Mouse (Mus musculus): ENCODE measurements around the gene Lrrc1. TPM values are rescaled to one million over a fixed set of nuclear protein-coding genes. Genes with fewer than 3 reads are reported as not detected.

The Lrrc1 gene
- polyA plus RNA-seq, 1 experiment from 2014 or later: 23.2 TPM

DNA sequence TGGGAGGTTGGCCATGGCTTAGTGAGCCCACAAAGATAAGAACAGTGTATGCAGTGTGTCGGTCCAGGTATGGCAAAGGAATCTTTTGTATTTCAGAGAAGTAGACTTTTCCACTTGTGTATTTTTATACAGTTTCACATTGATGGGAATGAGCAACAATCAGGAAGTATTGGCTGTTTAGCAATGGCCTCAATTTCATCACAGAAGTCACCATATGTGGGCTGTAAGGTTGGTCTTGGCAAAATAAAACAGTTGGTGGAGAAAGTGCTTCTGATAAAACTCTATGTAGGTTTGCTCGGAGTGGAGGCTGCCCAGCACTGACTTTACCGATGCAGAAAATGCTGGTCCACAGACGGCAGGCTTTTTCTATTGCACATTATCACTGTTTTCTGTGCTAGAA lies 140.2 kb downstream of the Lrrc1 start:
- WGBS: 81% methylated on average over 4 of the region's 4 CpGs
- no peak for ATAC-seq (ENCODE audit: low FRiP score, low TSS enrichment)
- no peak overlapping the region for H3K4me2 ChIP-seq (replicated peaks; ENCODE audit: low read depth, low read length)
- no peaks in the 10 kb centered on the region; the same call in 1 of the 2 replicates for H3K27me3 ChIP-seq (ENCODE audit: insufficient read depth, low read length)
- no peaks in the 10 kb centered on the region for H3K9me3 ChIP-seq (ENCODE audit: low read length)
- no peak overlapping the region for H3K27ac ChIP-seq (ENCODE audit: low read length)
- no peaks in the 10 kb centered on the region for H3K36me3 ChIP-seq (ENCODE audit: insufficient read depth, low read length)
- H3K9ac ChIP-seq (replicated peaks; ENCODE audit: low read length): no peak overlapping the region
- H3K4me3 ChIP-seq (ENCODE audit: low read length): no peak overlapping the region
- H3K4me1 ChIP-seq (ENCODE audit: insufficient read depth, low read length): no peaks in the 10 kb centered on the region

DNA sequence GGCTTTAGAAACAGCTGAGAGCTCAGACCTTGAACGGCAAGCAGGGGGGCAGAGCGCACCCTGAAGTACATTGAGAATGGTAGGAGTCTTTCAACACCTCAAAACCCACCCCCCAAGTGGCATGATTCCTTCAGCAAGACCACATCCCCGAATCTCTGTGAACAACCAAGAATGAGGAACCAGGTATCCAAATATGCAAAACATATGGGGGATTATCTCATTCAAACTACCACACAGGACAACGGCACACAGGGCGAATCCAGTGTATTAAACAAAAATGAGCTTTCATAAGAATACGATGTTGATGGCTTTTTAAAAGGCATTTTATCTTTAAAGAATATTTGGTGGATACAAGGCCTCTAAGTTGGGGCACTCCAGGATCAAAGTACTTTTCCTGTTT lies 140.7 kb downstream of the Lrrc1 start:
- Histone ChIP-seq H3K9ac (replicated peaks; ENCODE audit: low read length) (no peak overlapping the region), H3K36me3 (ENCODE audit: insufficient read depth, low read length) (no peaks in the 10 kb centered on the region), H3K27me3 (ENCODE audit: insufficient read depth, low read length) (no peaks in the 10 kb centered on the region; the same call in 1 of the 2 replicates), H3K27ac (ENCODE audit: low read length) (no peak overlapping the region), H3K4me2 (replicated peaks; ENCODE audit: low read depth, low read length) (no peak overlapping the region), H3K4me1 (ENCODE audit: insufficient read depth, low read length) (no peaks in the 10 kb centered on the region), H3K9me3 (ENCODE audit: low read length) (no peaks in the 10 kb centered on the region), H3K4me3 (ENCODE audit: low read length) (no peak overlapping the region)
- WGBS: 90% methylated on average over 6 of the region's 6 CpGs
- ATAC-seq (ENCODE audit: low FRiP score, low TSS enrichment): no peak

DNA sequence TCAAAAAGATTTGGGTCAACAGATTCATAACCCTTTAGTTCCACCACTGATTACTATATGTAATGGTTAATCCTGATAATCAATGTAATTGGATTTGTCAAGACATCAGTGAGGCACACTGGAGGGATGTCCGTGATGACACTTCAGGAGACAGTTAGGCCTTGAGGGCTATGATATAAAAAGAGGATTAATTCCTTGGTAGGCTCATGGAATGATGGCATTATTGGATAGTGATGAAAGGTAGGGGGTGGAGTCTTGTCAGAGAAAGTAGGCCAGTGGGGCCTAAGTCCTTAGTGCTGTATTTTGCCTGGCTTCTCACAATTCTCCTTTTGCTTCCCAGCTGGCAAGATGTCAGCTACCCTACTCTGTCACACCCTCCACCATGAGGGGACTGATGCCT lies 141.7 kb downstream of the Lrrc1 start:
- ATAC-seq (ENCODE audit: low FRiP score, low TSS enrichment): no peak
- H3K27me3 ChIP-seq (ENCODE audit: insufficient read depth, low read length): no peaks in the 10 kb centered on the region; the same call in 1 of the 2 replicates
- H3K4me2 ChIP-seq (replicated peaks; ENCODE audit: low read depth, low read length): no peak overlapping the region
- no peak overlapping the region for H3K27ac ChIP-seq (ENCODE audit: low read length)
- no peaks in the 10 kb centered on the region for H3K9me3 ChIP-seq (ENCODE audit: low read length)
- H3K4me1 ChIP-seq (ENCODE audit: insufficient read depth, low read length): no peaks in the 10 kb centered on the region
- 97% methylated on average over 1 of the region's 1 CpGs for WGBS
- no peaks in the 10 kb centered on the region for H3K36me3 ChIP-seq (ENCODE audit: insufficient read depth, low read length)
- H3K4me3 ChIP-seq (ENCODE audit: low read length): no peak overlapping the region
- no peak overlapping the region for H3K9ac ChIP-seq (replicated peaks; ENCODE audit: low read length)

DNA sequence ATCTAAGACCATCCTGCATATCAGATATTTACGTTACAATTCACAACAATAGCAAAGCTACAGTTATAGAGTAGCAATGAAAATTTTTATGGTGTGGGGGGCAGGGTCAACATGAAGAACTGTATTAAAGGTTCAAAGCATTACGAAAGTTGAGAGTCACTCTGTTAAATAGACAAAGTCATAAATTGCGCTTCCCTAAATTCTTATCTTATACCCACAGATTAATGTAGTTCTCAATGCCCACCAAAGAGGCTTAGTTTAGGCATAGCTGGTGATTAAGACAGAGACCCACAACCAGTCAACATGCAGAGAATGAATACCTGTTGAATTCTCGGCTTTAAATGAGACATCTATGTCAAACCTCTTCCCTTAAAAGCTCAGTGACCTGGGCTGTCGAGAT lies 144.9 kb downstream of the Lrrc1 start:
- Histone ChIP-seq H3K9me3 (ENCODE audit: low read length) (no peaks in the 10 kb centered on the region), H3K4me1 (ENCODE audit: insufficient read depth, low read length) (no peaks in the 10 kb centered on the region), H3K4me2 (replicated peaks; ENCODE audit: low read depth, low read length) (no peak overlapping the region), H3K9ac (replicated peaks; ENCODE audit: low read length) (no peak overlapping the region), H3K36me3 (ENCODE audit: insufficient read depth, low read length) (no peaks in the 10 kb centered on the region), H3K4me3 (ENCODE audit: low read length) (no peak overlapping the region), H3K27me3 (ENCODE audit: insufficient read depth, low read length) (no peaks in the 10 kb centered on the region), H3K27ac (ENCODE audit: low read length) (no peak overlapping the region)
- no peak for ATAC-seq (ENCODE audit: low FRiP score, low TSS enrichment)
- 92% methylated on average over 5 of the region's 5 CpGs for WGBS

DNA sequence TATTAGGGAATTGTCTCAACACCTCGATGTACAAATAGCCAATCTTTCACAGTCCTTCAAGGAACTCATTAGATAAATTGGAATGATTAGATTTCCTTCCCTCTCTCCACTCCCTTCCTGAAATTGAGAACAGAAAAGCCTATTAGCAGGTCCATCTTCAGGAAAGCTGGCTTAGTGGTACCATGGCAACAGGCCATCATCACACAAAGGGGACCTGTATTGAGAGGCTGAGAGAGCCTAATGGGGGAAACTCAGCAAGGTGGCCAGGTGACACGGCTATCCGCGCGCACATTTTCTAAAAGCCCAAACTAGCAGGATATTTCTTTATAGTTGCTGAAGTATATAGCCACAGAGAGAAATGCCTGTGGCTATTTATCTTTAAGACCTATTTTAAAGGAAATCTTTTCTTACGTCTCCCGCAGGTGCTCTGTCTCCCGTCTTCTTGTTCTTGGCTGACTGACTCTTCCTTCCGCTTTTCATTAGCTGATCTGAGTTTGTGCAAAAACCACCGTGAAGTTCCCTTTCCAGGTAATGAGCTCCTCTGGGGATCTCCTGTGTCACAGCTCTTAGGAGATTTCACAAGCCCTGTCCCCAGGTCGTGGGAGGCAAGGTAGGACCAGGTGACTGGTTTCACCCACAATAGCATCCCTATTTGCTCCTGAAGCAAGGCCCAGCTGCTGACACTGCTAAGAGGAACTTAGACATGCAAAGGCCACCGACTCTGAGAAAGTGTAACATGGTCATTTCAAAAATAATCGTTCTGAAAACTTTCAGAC lies 145.6 kb downstream of the Lrrc1 start:
- Histone ChIP-seq H3K36me3 (ENCODE audit: insufficient read depth, low read length) (no peaks in the 10 kb centered on the region), H3K4me3 (ENCODE audit: low read length) (no peak overlapping the region), H3K27me3 (ENCODE audit: insufficient read depth, low read length) (no peaks in the 10 kb centered on the region), H3K9ac (replicated peaks; ENCODE audit: low read length) (no peak overlapping the region), H3K9me3 (ENCODE audit: low read length) (no peaks in the 10 kb centered on the region), H3K4me1 (ENCODE audit: insufficient read depth, low read length) (no peaks in the 10 kb centered on the region), H3K4me2 (replicated peaks; ENCODE audit: low read depth, low read length) (no peak overlapping the region), H3K27ac (ENCODE audit: low read length) (no peak overlapping the region)
- 66% methylated on average over 13 of the region's 13 CpGs for WGBS
- ATAC-seq (ENCODE audit: low FRiP score, low TSS enrichment): no peak

DNA sequence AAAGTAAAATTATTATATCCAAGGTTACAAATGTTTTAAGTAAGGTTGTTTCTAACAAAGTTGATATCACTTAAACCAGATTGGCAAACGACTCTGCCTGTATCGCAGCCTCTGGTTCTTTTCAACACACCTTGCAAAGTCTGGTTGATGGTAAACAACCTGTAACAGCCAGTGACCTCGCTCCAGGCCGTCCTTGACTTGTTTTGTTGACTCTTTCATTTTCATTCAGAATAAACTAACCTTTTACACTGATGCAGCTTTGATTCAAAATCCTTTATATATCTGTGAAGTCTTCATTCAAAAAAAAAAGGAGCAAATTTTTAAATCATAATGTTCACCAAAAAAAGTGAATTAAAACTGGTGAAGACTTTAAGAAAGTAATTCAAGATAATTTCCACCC lies 147.6 kb downstream of the Lrrc1 start:
- Histone ChIP-seq H3K27ac (ENCODE audit: low read length) (no peak overlapping the region), H3K4me1 (ENCODE audit: insufficient read depth, low read length) (no peaks in the 10 kb centered on the region), H3K9ac (replicated peaks; ENCODE audit: low read length) (no peak overlapping the region), H3K4me3 (ENCODE audit: low read length) (no peak overlapping the region), H3K36me3 (ENCODE audit: insufficient read depth, low read length) (no peaks in the 10 kb centered on the region), H3K9me3 (ENCODE audit: low read length) (no peaks in the 10 kb centered on the region), H3K4me2 (replicated peaks; ENCODE audit: low read depth, low read length) (no peak overlapping the region), H3K27me3 (ENCODE audit: insufficient read depth, low read length) (no peaks in the 10 kb centered on the region)
- ATAC-seq (ENCODE audit: low FRiP score, low TSS enrichment): no peak
- 72% methylated on average over 4 of the region's 4 CpGs for WGBS

DNA sequence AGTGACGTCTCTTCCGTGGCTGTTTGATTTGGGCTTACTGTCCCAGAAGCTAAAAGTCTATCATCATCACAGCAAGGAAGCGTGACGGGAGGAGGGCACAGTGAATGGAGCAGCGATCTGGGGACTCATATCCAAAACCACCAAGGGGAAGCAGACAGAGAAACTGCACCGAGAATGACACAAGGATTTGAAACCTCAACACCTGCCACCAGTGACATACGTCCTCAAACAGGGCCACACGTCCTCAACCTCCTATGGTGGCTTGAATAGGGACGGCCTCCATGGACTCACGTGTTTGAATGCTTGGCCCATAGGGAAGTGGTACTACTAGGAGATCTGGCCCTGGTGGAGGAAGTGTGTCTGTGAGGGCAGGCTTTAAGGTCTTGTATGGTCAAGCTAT lies 153.4 kb downstream of the Lrrc1 start:
- H3K4me1 ChIP-seq (ENCODE audit: insufficient read depth, low read length): no peaks in the 10 kb centered on the region

DNA sequence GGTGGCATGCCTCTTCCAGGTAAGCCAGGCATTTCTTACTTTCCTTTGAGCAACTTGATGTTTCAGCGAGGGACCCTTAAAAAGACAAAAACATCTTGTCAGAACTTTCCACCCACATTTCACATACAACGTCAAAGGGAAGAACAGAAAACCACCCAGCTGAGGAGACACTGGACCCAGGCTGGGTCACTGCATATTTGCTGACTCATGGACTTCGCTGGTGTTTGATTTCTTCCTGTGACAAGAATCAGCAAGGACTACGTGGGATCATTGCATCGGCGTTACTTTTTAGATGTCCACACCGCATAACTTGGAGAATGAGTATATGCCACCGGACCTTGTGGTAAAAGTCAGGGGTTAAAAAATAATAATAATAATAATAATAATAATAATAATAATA lies 155.7 kb downstream of the Lrrc1 start:
- H3K4me3 ChIP-seq (ENCODE audit: low read length): no peak overlapping the region
- H3K4me2 ChIP-seq (replicated peaks; ENCODE audit: low read depth, low read length): no peak overlapping the region
- no peaks in the 10 kb centered on the region for H3K36me3 ChIP-seq (ENCODE audit: insufficient read depth, low read length)
- no peak for ATAC-seq (ENCODE audit: low FRiP score, low TSS enrichment)
- no peaks in the 10 kb centered on the region for H3K4me1 ChIP-seq (ENCODE audit: insufficient read depth, low read length)
- H3K9ac ChIP-seq (replicated peaks; ENCODE audit: low read length): no peak overlapping the region
- H3K27ac ChIP-seq (ENCODE audit: low read length): no peak overlapping the region
- H3K27me3 ChIP-seq (ENCODE audit: insufficient read depth, low read length): no peaks in the 10 kb centered on the region
- 79% methylated on average over 8 of the region's 8 CpGs for WGBS
- H3K9me3 ChIP-seq (ENCODE audit: low read length): no peaks in the 10 kb centered on the region

More for the DNA sequence above, 153.4 kb downstream of the Lrrc1 start:
- WGBS: 94% methylated on average over 10 of the region's 10 CpGs
- no peak overlapping the region for H3K4me3 ChIP-seq (ENCODE audit: low read length)
- no peak overlapping the region for H3K27ac ChIP-seq (ENCODE audit: low read length)
- H3K9me3 ChIP-seq (ENCODE audit: low read length): no peaks in the 10 kb centered on the region
- H3K36me3 ChIP-seq (ENCODE audit: insufficient read depth, low read length): no peaks in the 10 kb centered on the region
- H3K27me3 ChIP-seq (ENCODE audit: insufficient read depth, low read length): no peaks in the 10 kb centered on the region
- H3K9ac ChIP-seq (replicated peaks; ENCODE audit: low read length): no peak overlapping the region
- no peak for ATAC-seq (ENCODE audit: low FRiP score, low TSS enrichment)
- no peak overlapping the region for H3K4me2 ChIP-seq (replicated peaks; ENCODE audit: low read depth, low read length)

DNA sequence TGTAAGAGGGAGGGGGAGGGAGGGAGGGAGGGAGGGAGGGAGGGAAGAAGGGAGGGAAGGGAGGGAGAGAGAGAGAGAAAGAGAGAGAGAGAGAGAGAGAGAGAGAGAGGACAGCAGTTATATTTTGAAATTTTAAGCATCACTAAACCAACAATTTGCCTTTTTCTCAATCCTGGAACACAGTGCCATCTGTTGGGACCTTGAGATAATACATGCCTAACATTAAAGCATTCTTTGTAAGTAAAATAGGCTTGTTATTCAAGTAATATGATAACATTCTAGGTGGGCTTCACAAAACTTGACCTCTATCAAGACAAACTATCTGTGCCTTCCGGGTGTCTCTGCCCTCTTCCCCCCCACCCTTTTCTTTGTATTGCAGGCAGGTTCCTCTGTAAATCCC lies 157.9 kb downstream of the Lrrc1 start:
- H3K36me3 ChIP-seq (ENCODE audit: insufficient read depth, low read length): no peaks in the 10 kb centered on the region
- H3K9me3 ChIP-seq (ENCODE audit: low read length): no peaks in the 10 kb centered on the region
- H3K4me3 ChIP-seq (ENCODE audit: low read length): no peak overlapping the region
- peaks cover 6% of the 10 kb centered on the region; the same call in 1 of the 2 replicates for H3K4me1 ChIP-seq (ENCODE audit: insufficient read depth, low read length)
- 8% methylated on average over 1 of the region's 1 CpGs for WGBS
- no peak overlapping the region for H3K27ac ChIP-seq (ENCODE audit: low read length)
- H3K9ac ChIP-seq (replicated peaks; ENCODE audit: low read length): no peak overlapping the region
- no peak for ATAC-seq (ENCODE audit: low FRiP score, low TSS enrichment)
- H3K4me2 ChIP-seq (replicated peaks; ENCODE audit: low read depth, low read length): no peak overlapping the region
- no peaks in the 10 kb centered on the region for H3K27me3 ChIP-seq (ENCODE audit: insufficient read depth, low read length)

DNA sequence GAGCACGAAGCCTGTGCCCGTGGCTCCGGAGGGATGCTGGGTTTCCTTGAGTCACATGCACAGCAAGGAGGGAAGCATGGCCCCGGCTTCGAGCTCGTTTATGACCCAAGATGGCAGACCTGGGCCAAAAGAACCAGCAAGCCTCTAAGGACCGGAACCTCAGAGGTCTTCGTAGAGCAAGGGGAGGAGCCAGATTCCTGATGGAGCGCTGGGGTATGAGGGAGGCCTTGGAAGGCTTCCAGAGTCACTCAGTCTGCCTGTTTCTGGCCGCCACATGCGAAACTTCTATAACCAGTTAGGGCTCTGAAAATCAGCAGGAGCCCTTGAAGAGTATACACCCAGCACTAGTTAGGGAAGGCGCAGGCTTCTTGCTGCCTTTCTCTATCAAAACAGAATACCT lies 159.1 kb downstream of the Lrrc1 start:
- 85% methylated on average over 12 of the region's 12 CpGs for WGBS

More for the DNA sequence above, 159.1 kb downstream of the Lrrc1 start:
- H3K4me3 ChIP-seq (ENCODE audit: low read length): no peak overlapping the region
- peaks cover 6% of the 10 kb centered on the region; the same call in 1 of the 2 replicates for H3K4me1 ChIP-seq (ENCODE audit: insufficient read depth, low read length)
- H3K9me3 ChIP-seq (ENCODE audit: low read length): no peaks in the 10 kb centered on the region
- no peaks in the 10 kb centered on the region for H3K36me3 ChIP-seq (ENCODE audit: insufficient read depth, low read length)
- no peak for ATAC-seq (ENCODE audit: low FRiP score, low TSS enrichment)
- H3K9ac ChIP-seq (replicated peaks; ENCODE audit: low read length): no peak overlapping the region
- H3K4me2 ChIP-seq (replicated peaks; ENCODE audit: low read depth, low read length): no peak overlapping the region
- H3K27me3 ChIP-seq (ENCODE audit: insufficient read depth, low read length): no peaks in the 10 kb centered on the region
- no peak overlapping the region for H3K27ac ChIP-seq (ENCODE audit: low read length)
